Mouse (Mus musculus): ENCODE results near the gene St3gal5. TPM values are rescaled to one million over a fixed set of nuclear protein-coding genes. Genes with fewer than 3 reads are reported as not detected.

Gene St3gal5
- polyA plus RNA-seq, 1 experiment from 2014 or later = 185 TPM

- 83% methylated on average over 6 of the region's 6 CpGs for WGBS (ENCODE audit: insufficient replicate concordance)
- peaks cover 94% of the 10 kb centered on the region for H3K4me1 ChIP-seq (replicated peaks)
- ATAC-seq (ENCODE audit: insufficient read depth) = no peak
- no peak overlapping the region for H3K9ac ChIP-seq
- H3K36me3 ChIP-seq (replicated peaks) = peaks cover 62% of the 10 kb centered on the region
- peak overlapping the region; percentile 16; the same call in 1 of the 2 replicates for H3K27ac ChIP-seq (replicated peaks)
- H3K4me3 ChIP-seq (replicated peaks) = no peak overlapping the region
- H3K9me3 ChIP-seq (replicated peaks) = no peaks in the 10 kb centered on the region
- no peak overlapping the region for H3K4me2 ChIP-seq
- H3K27me3 ChIP-seq = no peaks in the 10 kb centered on the region
Measured at GRCm38 (mm10) chr6:72112575-72112974, 15.2 kb downstream of the St3gal5 start.

GRCm38 (mm10) chr6:72113093-72113702, 15.8 kb downstream of the St3gal5 start:
- Histone ChIP-seq H3K4me1 (replicated peaks) (peaks cover 92% of the 10 kb centered on the region), H3K9me3 (replicated peaks) (no peaks in the 10 kb centered on the region), H3K9ac (no peak overlapping the region), H3K36me3 (replicated peaks) (peaks cover 67% of the 10 kb centered on the region), H3K27me3 (no peaks in the 10 kb centered on the region), H3K4me2 (no peak overlapping the region), H3K27ac (replicated peaks) (no peak overlapping the region), H3K4me3 (replicated peaks) (no peak overlapping the region)
- WGBS (ENCODE audit: insufficient replicate concordance) = 76% methylated on average over 2 of the region's 2 CpGs
- ATAC-seq (ENCODE audit: insufficient read depth) = no peak

GRCm38 (mm10) chr6:72114902-72115301, 17.5 kb downstream of the St3gal5 start:
- H3K4me2 ChIP-seq = no peak overlapping the region
- no peaks in the 10 kb centered on the region for H3K9me3 ChIP-seq (replicated peaks)
- peaks cover 86% of the 10 kb centered on the region for H3K4me1 ChIP-seq (replicated peaks)
- peak; percentile 16; the same call in 1 of the 2 replicates for ATAC-seq (ENCODE audit: insufficient read depth)
- H3K27ac ChIP-seq (replicated peaks) = peak overlapping the region; percentile 55
- H3K9ac ChIP-seq = no peak overlapping the region
- H3K27me3 ChIP-seq = no peaks in the 10 kb centered on the region
- H3K36me3 ChIP-seq (replicated peaks) = peaks cover 77% of the 10 kb centered on the region
- no peak overlapping the region for H3K4me3 ChIP-seq (replicated peaks)
- WGBS (ENCODE audit: insufficient replicate concordance) = 77% methylated on average over 7 of the region's 7 CpGs

GRCm38 (mm10) chr6:72117322-72117968, 20.1 kb downstream of the St3gal5 start:
- H3K9me3 ChIP-seq (replicated peaks) = no peaks in the 10 kb centered on the region
- 57% methylated on average over 8 of the region's 8 CpGs for WGBS (ENCODE audit: insufficient replicate concordance)
- H3K27me3 ChIP-seq = no peaks in the 10 kb centered on the region
- 0 out of 2 replicates have a peak overlapping the region, but pooled peaks have one; percentile 6 for H3K27ac ChIP-seq (replicated peaks)
- no peak overlapping the region for H3K9ac ChIP-seq
- no peak for ATAC-seq (ENCODE audit: insufficient read depth)
- no peak overlapping the region for H3K4me2 ChIP-seq
- peaks cover 87% of the 10 kb centered on the region for H3K4me1 ChIP-seq (replicated peaks)
- H3K36me3 ChIP-seq (replicated peaks) = peaks cover 70% of the 10 kb centered on the region
- H3K4me3 ChIP-seq (replicated peaks) = no peak overlapping the region

GRCm38 (mm10) chr6:72119870-72120269, 22.5 kb downstream of the St3gal5 start:
- WGBS (ENCODE audit: insufficient replicate concordance) = 74% methylated on average over 1 of the region's 1 CpGs
- Histone ChIP-seq H3K36me3 (replicated peaks) (peaks cover 66% of the 10 kb centered on the region), H3K27me3 (no peaks in the 10 kb centered on the region), H3K4me3 (replicated peaks) (no peak overlapping the region), H3K9ac (no peak overlapping the region), H3K4me2 (no peak overlapping the region), H3K9me3 (replicated peaks) (no peaks in the 10 kb centered on the region), H3K27ac (replicated peaks) (no peak overlapping the region), H3K4me1 (replicated peaks) (peaks cover 73% of the 10 kb centered on the region)
- ATAC-seq (ENCODE audit: insufficient read depth) = no peak

- ATAC-seq (ENCODE audit: insufficient read depth) = no peak
- no peak overlapping the region for H3K4me2 ChIP-seq
- H3K36me3 ChIP-seq (replicated peaks) = peaks cover 68% of the 10 kb centered on the region
- H3K9me3 ChIP-seq (replicated peaks) = no peaks in the 10 kb centered on the region
- no peaks in the 10 kb centered on the region for H3K27me3 ChIP-seq
- 69% methylated on average over 3 of the region's 3 CpGs for WGBS (ENCODE audit: insufficient replicate concordance)
- H3K9ac ChIP-seq = 0 out of 2 replicates have a peak overlapping the region, but pooled peaks have one; percentile 9
- peak overlapping the region; percentile 26; the same call in 1 of the 2 replicates for H3K27ac ChIP-seq (replicated peaks)
- H3K4me1 ChIP-seq (replicated peaks) = peaks cover 61% of the 10 kb centered on the region
- no peak overlapping the region for H3K4me3 ChIP-seq (replicated peaks)
Measured at GRCm38 (mm10) chr6:72121301-72121700, 23.9 kb downstream of the St3gal5 start.

GRCm38 (mm10) chr6:72122515-72122914, 25.1 kb downstream of the St3gal5 start:
- H3K9ac ChIP-seq = no peak overlapping the region
- no peak for ATAC-seq (ENCODE audit: insufficient read depth)
- no peak overlapping the region for H3K4me2 ChIP-seq
- no peaks in the 10 kb centered on the region for H3K27me3 ChIP-seq
- no peaks in the 10 kb centered on the region for H3K9me3 ChIP-seq (replicated peaks)
- peaks cover 66% of the 10 kb centered on the region for H3K36me3 ChIP-seq (replicated peaks)
- no peak overlapping the region for H3K27ac ChIP-seq (replicated peaks)
- H3K4me3 ChIP-seq (replicated peaks) = no peak overlapping the region
- 56% methylated on average over 5 of the region's 5 CpGs for WGBS (ENCODE audit: insufficient replicate concordance)
- H3K4me1 ChIP-seq (replicated peaks) = peaks cover 48% of the 10 kb centered on the region

GRCm38 (mm10) chr6:72124315-72125103, 27.1 kb downstream of the St3gal5 start:
- Histone ChIP-seq H3K4me1 (replicated peaks) (peaks cover 39% of the 10 kb centered on the region), H3K27ac (replicated peaks) (no peak overlapping the region), H3K4me2 (no peak overlapping the region), H3K9me3 (replicated peaks) (no peaks in the 10 kb centered on the region), H3K27me3 (no peaks in the 10 kb centered on the region), H3K36me3 (replicated peaks) (peaks cover 73% of the 10 kb centered on the region), H3K4me3 (replicated peaks) (no peak overlapping the region), H3K9ac (no peak overlapping the region)
- no peak for ATAC-seq (ENCODE audit: insufficient read depth)
- WGBS (ENCODE audit: insufficient replicate concordance) = 91% methylated on average over 13 of the region's 13 CpGs

- no peaks in the 10 kb centered on the region for H3K9me3 ChIP-seq (replicated peaks)
- H3K27ac ChIP-seq (replicated peaks) = no peak overlapping the region
- H3K27me3 ChIP-seq = no peaks in the 10 kb centered on the region
- H3K36me3 ChIP-seq (replicated peaks) = peaks cover 86% of the 10 kb centered on the region
- H3K9ac ChIP-seq = no peak overlapping the region
- WGBS (ENCODE audit: insufficient replicate concordance) = 57% methylated on average over 9 of the region's 9 CpGs
- no peak overlapping the region for H3K4me3 ChIP-seq (replicated peaks)
- H3K4me1 ChIP-seq (replicated peaks) = peaks cover 22% of the 10 kb centered on the region
- no peak overlapping the region for H3K4me2 ChIP-seq
- ATAC-seq (ENCODE audit: insufficient read depth) = no peak
Measured at GRCm38 (mm10) chr6:72126128-72126917, 28.9 kb downstream of the St3gal5 start.

GRCm38 (mm10) chr6:72130056-72130455, 32.7 kb downstream of the St3gal5 start:
- Histone ChIP-seq H3K27me3 (no peaks in the 10 kb centered on the region), H3K4me2 (no peak overlapping the region), H3K9me3 (replicated peaks) (no peaks in the 10 kb centered on the region), H3K4me1 (replicated peaks) (peaks cover 37% of the 10 kb centered on the region), H3K27ac (replicated peaks) (no peak overlapping the region), H3K36me3 (replicated peaks) (peaks cover 98% of the 10 kb centered on the region), H3K4me3 (replicated peaks) (no peak overlapping the region), H3K9ac (no peak overlapping the region)
- no peak for ATAC-seq (ENCODE audit: insufficient read depth)
- 82% methylated on average over 6 of the region's 6 CpGs for WGBS (ENCODE audit: insufficient replicate concordance)

All from liver, embryonic 15.5 days (tissue).